17 mouse cellular contexts compared by ENCODE assay signal in the genomic region with DNA sequence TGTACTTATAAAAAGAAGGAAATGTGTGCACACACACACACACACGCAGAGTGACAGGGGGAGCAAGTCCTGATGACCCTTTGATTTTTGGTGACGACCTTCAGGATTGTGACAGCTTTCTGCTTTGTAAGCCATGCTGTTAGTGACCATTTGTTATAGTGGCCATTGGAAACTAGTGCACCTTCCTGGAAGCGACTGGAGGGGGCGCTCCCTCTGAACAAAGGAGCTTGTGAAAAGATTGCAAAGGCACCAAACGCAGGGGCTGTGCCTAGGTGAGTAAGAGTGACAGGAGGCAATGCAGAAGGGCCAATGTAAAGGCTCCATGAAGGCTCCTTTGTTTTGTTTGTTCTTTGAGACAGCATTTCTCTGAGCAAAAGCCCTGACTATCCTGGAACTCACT.
DNase-seq lines count a peak whose midpoint lies in the region; ATAC-seq and TF ChIP-seq lines count a peak whose summit lies in the region.
"Had no signal": no experiment of that assay in that cellular context is flagged by ENCODE, and none has a peak within 500 bp of the region (broad histone marks: within the 10 kb centered on the region; RNA-seq: fewer than 3 reads in every experiment).

No protein-coding gene starts in this region.

- no peak overlapping the region for H3K9ac ChIP-seq in intestine, postnatal 0 days (ENCODE audit: low read depth, low read length)
- no peak overlapping the region for H3K9ac ChIP-seq in intestine, embryonic 15.5 days
- H3K9ac ChIP-seq in lung, postnatal 0 days (replicated peaks; ENCODE audit: low read depth) = no peak overlapping the region
- H3K9ac ChIP-seq in stomach, postnatal 0 days (ENCODE audit: low read length) = no peak overlapping the region
- H3K9ac ChIP-seq: forebrain, embryonic 15.5 days; hindbrain, embryonic 12.5 days; liver, embryonic 15.5 days; midbrain, embryonic 12.5 days had no signal

- ATAC-seq in intestine, postnatal 0 days = no peak
- no peak for ATAC-seq in intestine, embryonic 15.5 days
- no peak for ATAC-seq in lung, postnatal 0 days
- ATAC-seq in stomach, postnatal 0 days (ENCODE audit: low FRiP score, low TSS enrichment) = no peak
- ATAC-seq: forebrain, embryonic 15.5 days had no signal

- no peak overlapping the region for H3K4me3 ChIP-seq in intestine, postnatal 0 days (ENCODE audit: low read depth, low read length)
- H3K4me3 ChIP-seq in intestine, embryonic 15.5 days (replicated peaks) = no peak overlapping the region
- no peak overlapping the region for H3K4me3 ChIP-seq in lung, postnatal 0 days (ENCODE audit: low read depth, low read length)
- H3K4me3 ChIP-seq in stomach, postnatal 0 days (ENCODE audit: low read depth, low read length) = no peak overlapping the region
- H3K4me3 ChIP-seq: erythroblast, embryonic 14.5 days; forebrain, embryonic 15.5 days; hindbrain, embryonic 12.5 days; liver, embryonic 15.5 days; midbrain, embryonic 12.5 days; myocyte had no signal

- WGBS in intestine, postnatal 0 days = 63% methylated on average over 5 of the region's 5 CpGs
- WGBS in intestine, embryonic 15.5 days = 60% methylated on average over 5 of the region's 5 CpGs
- 56% methylated on average over 5 of the region's 5 CpGs for WGBS in lung, postnatal 0 days
- WGBS in stomach, postnatal 0 days = 71% methylated on average over 5 of the region's 5 CpGs

- no peak overlapping the region for H3K4me2 ChIP-seq in intestine, postnatal 0 days (replicated peaks; ENCODE audit: low read depth)
- no peak overlapping the region for H3K4me2 ChIP-seq in intestine, embryonic 15.5 days (replicated peaks)
- no peak overlapping the region for H3K4me2 ChIP-seq in lung, postnatal 0 days (replicated peaks; ENCODE audit: low read depth, low read length)
- no peak overlapping the region for H3K4me2 ChIP-seq in stomach, postnatal 0 days (replicated peaks; ENCODE audit: low read depth)
- H3K4me2 ChIP-seq: forebrain, embryonic 15.5 days; hindbrain, embryonic 12.5 days; liver, embryonic 15.5 days; midbrain, embryonic 12.5 days had no signal

- no peaks in the 10 kb centered on the region for H3K4me1 ChIP-seq in intestine, postnatal 0 days (replicated peaks; ENCODE audit: control insufficient read depth, insufficient read depth, low read length)
- peaks cover 8% of the 10 kb centered on the region; the same call in 1 of the 2 replicates for H3K4me1 ChIP-seq in intestine, embryonic 15.5 days (replicated peaks)
- no peaks in the 10 kb centered on the region for H3K4me1 ChIP-seq in lung, postnatal 0 days (ENCODE audit: insufficient read depth, low read depth, low read length)
- H3K4me1 ChIP-seq in stomach, postnatal 0 days (replicated peaks; ENCODE audit: control insufficient read depth, insufficient read depth) = no peaks in the 10 kb centered on the region; the same call in 1 of the 2 replicates
- H3K4me1 ChIP-seq: forebrain, embryonic 15.5 days; hindbrain, embryonic 12.5 days; midbrain, embryonic 12.5 days had no signal

- TF ChIP-seq EP300 in lung, postnatal 0 days (IDR thresholded peaks at IDR 0.05) = no peak
- no peak for TF ChIP-seq EP300 in stomach, postnatal 0 days (optimal IDR thresholded peaks at IDR 0.05)

- H3K36me3 ChIP-seq in intestine, postnatal 0 days (ENCODE audit: control insufficient read depth, insufficient read depth) = no peaks in the 10 kb centered on the region
- H3K36me3 ChIP-seq in intestine, embryonic 15.5 days = no peaks in the 10 kb centered on the region
- H3K36me3 ChIP-seq in lung, postnatal 0 days (ENCODE audit: insufficient read depth, low read length) = no peaks in the 10 kb centered on the region
- no peaks in the 10 kb centered on the region for H3K36me3 ChIP-seq in stomach, postnatal 0 days (ENCODE audit: control insufficient read depth, insufficient read depth, low read length)
- H3K36me3 ChIP-seq: forebrain, embryonic 15.5 days; hindbrain, embryonic 12.5 days; liver, embryonic 15.5 days; midbrain, embryonic 12.5 days had no signal

- no peaks in the 10 kb centered on the region for H3K27me3 ChIP-seq in intestine, postnatal 0 days (replicated peaks; ENCODE audit: control insufficient read depth, insufficient read depth, low read length)
- no peaks in the 10 kb centered on the region for H3K27me3 ChIP-seq in intestine, embryonic 15.5 days (replicated peaks)
- H3K27me3 ChIP-seq in lung, postnatal 0 days (replicated peaks; ENCODE audit: insufficient read depth, low read length) = no peaks in the 10 kb centered on the region
- H3K27me3 ChIP-seq in stomach, postnatal 0 days (ENCODE audit: control insufficient read depth, insufficient read depth, low read length) = no peaks in the 10 kb centered on the region
- H3K27me3 ChIP-seq: forebrain, embryonic 15.5 days; hindbrain, embryonic 12.5 days; liver, embryonic 15.5 days; midbrain, embryonic 12.5 days had no signal

- DNase-seq in lung, postnatal 0 days (ENCODE audit: low spot score) = no peak
- no peak for DNase-seq in lung, postnatal 10 days
- peak; percentile 37 for DNase-seq in ZHBTc4 (ENCODE audit: low read depth, low spot score)
- DNase-seq in stomach, postnatal 0 days (ENCODE audit: low spot score) = no peak
- no peak for DNase-seq in adrenal gland, adult 8-10 months
- DNase-seq: cerebellum, adult 11-12 months; cerebellum, postnatal 36 days; lung, postnatal 4 days; thymus, postnatal 25 days had no signal

- no peak overlapping the region for H3K27ac ChIP-seq in intestine, postnatal 0 days (ENCODE audit: low read depth, low read length)
- no peak overlapping the region for H3K27ac ChIP-seq in intestine, embryonic 15.5 days
- no peak overlapping the region for H3K27ac ChIP-seq in lung, postnatal 0 days (ENCODE audit: low read length)
- H3K27ac ChIP-seq in stomach, postnatal 0 days (replicated peaks) = no peak overlapping the region
- H3K27ac ChIP-seq: forebrain, embryonic 15.5 days; hindbrain, embryonic 12.5 days; liver, embryonic 15.5 days; midbrain, embryonic 12.5 days had no signal

- no peaks in the 10 kb centered on the region for H3K9me3 ChIP-seq in intestine, postnatal 0 days (ENCODE audit: control insufficient read depth)
- H3K9me3 ChIP-seq in intestine, embryonic 15.5 days = no peaks in the 10 kb centered on the region
- H3K9me3 ChIP-seq in lung, postnatal 0 days (ENCODE audit: low read length) = no peaks in the 10 kb centered on the region
- H3K9me3 ChIP-seq in stomach, postnatal 0 days (ENCODE audit: control insufficient read depth, low read length) = no peaks in the 10 kb centered on the region
- H3K9me3 ChIP-seq: forebrain, embryonic 15.5 days; hindbrain, embryonic 12.5 days; liver, embryonic 15.5 days; midbrain, embryonic 12.5 days had no signal

- peak; percentile 50 for TF ChIP-seq CTCF in intestine, postnatal 0 days (IDR thresholded peaks at IDR 0.05; ENCODE audit: low read depth)
- TF ChIP-seq CTCF in lung, postnatal 0 days (IDR thresholded peaks at IDR 0.05) = peak; percentile 40
- peak; percentile 33; the same call in 1 of the 2 replicates for TF ChIP-seq CTCF in stomach, postnatal 0 days (IDR thresholded peaks at IDR 0.05; ENCODE audit: low read depth)
